Mouse (Mus musculus) kidney, adult 2 months (tissue): ENCODE results near the gene Cd82.

Experiments
- CTCF ChIP-seq: fragments of 200-500 bp; conservative IDR thresholded peaks from 2 replicates; pipeline ENCODE4 v1.5.1; 2011; ENCODE audit warnings: low read depth, mild to moderate bottlenecking, control low read depth, low read length, moderate library complexity, mixed read lengths; ENCODE audit not compliant: insufficient read depth, insufficient read length
- POLR2A ChIP-seq: fragments of 200-500 bp; IDR thresholded peaks from one replicate; pipeline ENCODE4 v1.6.1; 2011; ENCODE audit warnings: low read depth, low read length, control low read depth

DNA sequence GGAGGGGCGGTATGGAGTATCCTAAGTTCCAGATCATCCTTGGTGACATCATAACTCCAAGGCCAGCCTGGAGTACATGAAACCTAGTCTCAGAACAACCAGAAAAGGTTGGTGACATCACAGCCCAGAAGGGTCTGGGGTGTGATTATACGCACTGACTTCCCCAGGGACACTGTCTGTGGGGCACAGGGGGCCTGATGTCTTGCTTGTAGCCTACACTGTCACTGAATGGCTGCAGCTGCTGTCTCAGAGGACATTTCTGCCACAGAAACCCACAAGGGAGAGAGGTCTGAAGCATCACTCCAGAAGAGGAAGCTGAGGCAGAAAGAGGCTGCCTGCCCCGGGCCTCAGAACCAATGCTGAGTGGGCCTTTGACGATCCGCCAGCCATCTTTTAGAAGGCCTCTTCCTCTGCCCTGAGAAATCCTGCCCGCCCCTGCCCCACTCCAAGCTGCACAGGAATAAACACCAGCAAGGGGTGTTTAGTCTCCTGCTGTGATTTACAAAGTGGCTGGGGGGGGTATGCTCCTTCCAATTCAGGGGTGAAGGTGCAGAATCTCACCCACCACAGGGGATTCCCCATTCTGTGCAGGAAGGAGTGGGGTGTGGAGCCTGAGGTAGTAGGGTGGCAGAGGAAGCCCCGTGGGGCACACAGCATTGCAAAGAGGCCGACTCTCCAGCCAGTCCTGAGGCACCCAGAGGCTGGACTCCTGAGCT, 35.8 kb downstream of the Cd82 start:
- TF ChIP-seq CTCF = no peak
- no peak for TF ChIP-seq POLR2A
